In the genomic region with DNA sequence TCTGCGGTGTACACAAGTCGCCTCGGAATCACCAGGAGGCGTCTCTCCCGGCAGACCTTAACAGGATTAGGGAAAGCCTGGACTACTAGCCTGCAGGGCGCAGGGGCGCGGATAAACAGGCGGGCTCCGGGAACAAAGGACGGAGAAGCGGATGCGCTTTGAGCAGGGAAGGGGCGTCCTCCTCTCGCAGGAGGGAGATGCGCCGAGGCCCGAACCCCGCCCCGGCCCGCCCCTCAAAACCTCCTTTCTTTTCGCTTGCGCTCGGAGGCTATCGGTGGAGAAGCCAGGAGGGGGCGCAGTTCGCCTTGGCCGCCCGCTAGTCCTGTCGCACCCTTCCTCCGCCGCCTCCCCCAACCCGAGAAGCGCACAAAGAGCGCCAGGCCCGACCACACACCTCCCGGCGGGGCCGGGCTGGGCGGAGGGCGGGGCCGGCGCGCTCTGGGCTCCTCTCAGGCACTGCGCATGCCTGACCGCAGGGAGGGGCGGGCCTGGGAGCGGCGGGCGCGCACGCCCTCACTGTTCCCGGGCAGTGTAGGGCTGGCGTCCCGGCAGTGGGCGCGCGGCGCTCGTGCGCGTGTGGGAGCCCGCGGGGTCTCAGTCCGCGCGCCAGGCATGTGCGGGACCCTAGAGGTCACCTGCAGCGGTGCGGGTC, we compare ENCODE assay signal across 8 mouse cellular contexts. TPM values are rescaled to one million over a fixed set of nuclear protein-coding genes. Genes with fewer than 3 reads are reported as not detected.
DNase-seq lines count a peak whose midpoint lies in the region; ATAC-seq and TF ChIP-seq lines count a peak whose summit lies in the region.

No protein-coding gene starts in this region.

- H3K9me3 ChIP-seq in embryonic facial prominence, embryonic 14.5 days (ENCODE audit: control insufficient read depth, low read length), result no peaks in the 10 kb centered on the region
- H3K9me3 ChIP-seq in limb, embryonic 14.5 days (ENCODE audit: control insufficient read depth, low read length), result no peaks in the 10 kb centered on the region
- no peaks in the 10 kb centered on the region for H3K9me3 ChIP-seq in midbrain, embryonic 16.5 days (replicated peaks; ENCODE audit: control insufficient read depth, low read length, poor library complexity, severe bottlenecking)

- TF ChIP-seq POLR2A in bone marrow, adult 2 months (IDR thresholded peaks at IDR 0.05; ENCODE audit: borderline replicate concordance, control insufficient read depth, low read depth, low read length), result peak; percentile 60; the same call in 1 of the 2 replicates
- TF ChIP-seq POLR2A in limb, embryonic 14.5 days (IDR thresholded peaks at IDR 0.05; ENCODE audit: borderline replicate concordance, extremely low read depth, insufficient read depth, insufficient read length), result 0 out of 2 replicates have a peak, but pooled peaks have one; percentile 68
- TF ChIP-seq POLR2A in spleen, adult 2 months (IDR thresholded peaks at IDR 0.05; ENCODE audit: low read depth, low read length), result peak; percentile 81

- H3K4me3 ChIP-seq in bone marrow, adult 2 months (replicated peaks; ENCODE audit: control insufficient read depth, low read depth, low read length), result peak overlapping the region; percentile 84
- H3K4me3 ChIP-seq in embryonic facial prominence, embryonic 14.5 days (ENCODE audit: low read depth, low read length), result peak overlapping the region; percentile 96
- H3K4me3 ChIP-seq in limb, embryonic 14.5 days (replicated peaks; ENCODE audit: low read length), result peak overlapping the region; percentile 99
- peak overlapping the region; percentile 62 for H3K4me3 ChIP-seq in midbrain, embryonic 16.5 days (ENCODE audit: low read depth, low read length)
- H3K4me3 ChIP-seq in spleen, adult 2 months (ENCODE audit: extremely low read depth, insufficient read depth, insufficient read length), result peak overlapping the region; percentile 69

- under 1% methylated on average over 69 of the region's 70 CpGs for WGBS in bone marrow, adult 2 months
- 0% methylated on average over 34 of the region's 70 CpGs for WGBS in embryonic facial prominence, embryonic 14.5 days
- 0% methylated on average over 48 of the region's 70 CpGs for WGBS in limb, embryonic 14.5 days
- WGBS in midbrain, embryonic 16.5 days, result under 1% methylated on average over 57 of the region's 70 CpGs
- 1% methylated on average over 70 of the region's 70 CpGs for WGBS in spleen, adult 2 months

- no peaks in the 10 kb centered on the region for H3K27me3 ChIP-seq in embryonic facial prominence, embryonic 14.5 days (replicated peaks; ENCODE audit: control insufficient read depth, insufficient read depth, low read length)
- no peaks in the 10 kb centered on the region for H3K27me3 ChIP-seq in limb, embryonic 14.5 days (ENCODE audit: control insufficient read depth, insufficient read depth, low read length)
- H3K27me3 ChIP-seq in midbrain, embryonic 16.5 days (ENCODE audit: control insufficient read depth, insufficient read depth, low read depth, low read length), result no peaks in the 10 kb centered on the region
- H3K27me3 ChIP-seq in spleen, adult 2 months (ENCODE audit: control insufficient read depth, insufficient read depth, low read length), result no peaks in the 10 kb centered on the region

- peak; percentile 92 for ATAC-seq in embryonic facial prominence, embryonic 14.5 days (ENCODE audit: low read depth)
- peak; percentile 87 for ATAC-seq in limb, embryonic 14.5 days (ENCODE audit: low FRiP score, low read depth)
- peak; percentile 92 for ATAC-seq in midbrain, embryonic 16.5 days

- H3K27ac ChIP-seq in bone marrow, adult 2 months (ENCODE audit: control insufficient read depth, insufficient read depth, low read depth, low read length, poor library complexity), result peak overlapping the region; percentile 96
- H3K27ac ChIP-seq in embryonic facial prominence, embryonic 14.5 days (replicated peaks; ENCODE audit: low read depth, low read length), result peak overlapping the region; percentile 100
- peak overlapping the region; percentile 100 for H3K27ac ChIP-seq in limb, embryonic 14.5 days (replicated peaks; ENCODE audit: low read depth, low read length)
- peak overlapping the region; percentile 99 for H3K27ac ChIP-seq in midbrain, embryonic 16.5 days (ENCODE audit: low read length)
- peak overlapping the region; percentile 99 for H3K27ac ChIP-seq in spleen, adult 2 months (ENCODE audit: insufficient read depth, low read length)

- H3K9ac ChIP-seq in embryonic facial prominence, embryonic 14.5 days (ENCODE audit: low read depth, low read length), result peak overlapping the region; percentile 99
- peak overlapping the region; percentile 100 for H3K9ac ChIP-seq in limb, embryonic 14.5 days (ENCODE audit: low read depth, low read length, severe bottlenecking)
- H3K9ac ChIP-seq in midbrain, embryonic 16.5 days (ENCODE audit: low read depth, low read length), result peak overlapping the region; percentile 95

- peak overlapping the region; percentile 95 for H3K4me2 ChIP-seq in embryonic facial prominence, embryonic 14.5 days (ENCODE audit: low read depth, low read length)
- H3K4me2 ChIP-seq in limb, embryonic 14.5 days (replicated peaks; ENCODE audit: low read depth, low read length, severe bottlenecking), result peak overlapping the region; percentile 94
- peak overlapping the region; percentile 67 for H3K4me2 ChIP-seq in midbrain, embryonic 16.5 days (ENCODE audit: low read length)

- TF ChIP-seq CTCF in bone marrow, adult 2 months (IDR thresholded peaks at IDR 0.05; ENCODE audit: control insufficient read depth, insufficient read depth, low read length), result peak; percentile 74
- peak; percentile 85 for TF ChIP-seq CTCF in spleen, adult 2 months (IDR thresholded peaks at IDR 0.05; ENCODE audit: extremely low read depth, insufficient read depth, insufficient read length, insufficient replicate concordance)

- H3K4me1 ChIP-seq in bone marrow, adult 2 months (ENCODE audit: control insufficient read depth, insufficient read depth, low read length), result peaks cover 3% of the 10 kb centered on the region; the same call in 1 of the 2 replicates
- H3K4me1 ChIP-seq in embryonic facial prominence, embryonic 14.5 days (ENCODE audit: control insufficient read depth, insufficient read depth, low read length), result peaks cover 10% of the 10 kb centered on the region
- peaks cover 12% of the 10 kb centered on the region for H3K4me1 ChIP-seq in limb, embryonic 14.5 days (ENCODE audit: control insufficient read depth, insufficient read depth, low read length)
- H3K4me1 ChIP-seq in midbrain, embryonic 16.5 days (ENCODE audit: control insufficient read depth, insufficient read depth, low read length), result peaks cover 19% of the 10 kb centered on the region
- peaks cover 7% of the 10 kb centered on the region for H3K4me1 ChIP-seq in spleen, adult 2 months (ENCODE audit: control insufficient read depth, insufficient read depth, insufficient read length)

- peak; percentile 99 for DNase-seq in A20 (ENCODE audit: low read depth, low spot score)
- peak; percentile 99 for DNase-seq in embryonic facial prominence, embryonic 14.5 days (ENCODE audit: low spot score)
- DNase-seq in heart, adult 8-10 months (ENCODE audit: low spot score), result peak; percentile 96
- peak; percentile 98 for DNase-seq in kidney, adult 9 months
- DNase-seq in limb, embryonic 14.5 days (ENCODE audit: low spot score), result peak; percentile 98
- DNase-seq in spleen, adult 2 months (ENCODE audit: low read depth in 1 of 2, low spot score in 2 of 2), result peak; percentile 95 to 98

- H3K36me3 ChIP-seq in embryonic facial prominence, embryonic 14.5 days (ENCODE audit: control insufficient read depth, insufficient read depth, low read length), result peaks cover 18% of the 10 kb centered on the region
- H3K36me3 ChIP-seq in limb, embryonic 14.5 days (ENCODE audit: control insufficient read depth, insufficient read depth, low read length), result peaks cover 20% of the 10 kb centered on the region
- H3K36me3 ChIP-seq in midbrain, embryonic 16.5 days (ENCODE audit: control insufficient read depth, insufficient read depth, low read length), result peaks cover 11% of the 10 kb centered on the region; the same call in 1 of the 2 replicates
- H3K36me3 ChIP-seq in spleen, adult 2 months (ENCODE audit: control insufficient read depth, insufficient read depth, low read length), result peaks cover 7% of the 10 kb centered on the region

RNA-seq across cellular contexts. Expression of a gene that starts 1.2 kb away (rescaled TPM):
- 1.1 and 2.4 TPM in 2 replicates for polyA plus RNA-seq in bone marrow, adult 2 months (2011; ENCODE audit: insufficient read depth, insufficient read length, low replicate concordance, missing spikeins)
- polyA plus RNA-seq in embryonic facial prominence, embryonic 14.5 days (2014; fragmentation: Nextera tagmentation; extraction: Ambion mirVana), result 19.3 and 22.6 TPM in 2 replicates
- 1 to 10 TPM; 1.1 to 1.3 (median 1.3) TPM for total RNA-seq in heart, adult 8-10 months (2022)
- 83.8 and 129 TPM in 2 replicates for polyA plus RNA-seq in limb, embryonic 14.5 days (2012; rRNA removed)
- 29.8 and 34.3 TPM in 2 replicates for polyA plus RNA-seq in limb, embryonic 14.5 days (2014; fragmentation: Nextera tagmentation; extraction: Ambion mirVana)
- 25.0 and 36.7 TPM in 2 replicates for polyA plus RNA-seq in midbrain, embryonic 16.5 days (2015; fragmentation: Nextera tagmentation; extraction: Ambion mirVana)
- 7.3 and 13.0 TPM in 2 replicates for polyA plus RNA-seq in spleen, adult 2 months (2012; rRNA removed)

Comparison
In these comparisons a context has a peak if more than half of its experiments do, and no peak if none do; other contexts are left out.
1. Peak in every context shown above with its lines: DNase-seq, ATAC-seq, H3K4me3 ChIP-seq and H3K27ac ChIP-seq.